In the genomic region with DNA sequence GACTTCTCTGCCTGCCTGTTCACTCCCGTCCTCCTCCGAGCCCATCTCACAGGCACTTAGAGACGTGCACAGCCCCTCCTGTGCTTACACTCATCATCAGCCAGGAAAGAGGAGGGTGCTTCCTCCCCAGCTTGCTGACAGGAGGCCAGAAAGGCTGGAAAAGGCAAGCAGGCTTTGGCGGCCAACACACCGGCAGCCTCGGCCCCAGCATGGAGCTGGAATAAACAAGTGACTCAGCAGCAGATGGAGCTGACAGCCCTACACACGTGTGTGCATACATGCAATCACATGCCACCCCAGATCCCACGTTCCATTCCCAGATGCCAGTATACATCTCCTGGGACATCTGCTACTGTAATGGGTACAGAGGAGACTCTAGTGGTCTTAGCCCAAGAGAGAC, we compare ENCODE assay signal across 10 mouse cellular contexts. TPM values are rescaled to one million over a fixed set of nuclear protein-coding genes. Genes with fewer than 3 reads are reported as not detected.
DNase-seq lines count a peak whose midpoint lies in the region; ATAC-seq lines count a peak whose summit lies in the region.
"Had no signal": no experiment of that assay in that cellular context is flagged by ENCODE, and none has a peak within 500 bp of the region (broad histone marks: within the 10 kb centered on the region; RNA-seq: fewer than 3 reads in every experiment).

No protein-coding gene starts in this region.

- no peak overlapping the region for H3K27ac ChIP-seq in forebrain, embryonic 14.5 days (ENCODE audit: low read depth, low read length)
- H3K27ac ChIP-seq in forebrain, embryonic 12.5 days: no peak overlapping the region
- H3K27ac ChIP-seq: embryonic facial prominence, embryonic 13.5 days; limb, embryonic 13.5 days had no signal

- peaks cover 83% of the 10 kb centered on the region for H3K36me3 ChIP-seq in forebrain, embryonic 14.5 days (ENCODE audit: control insufficient read depth, insufficient read depth, low read length)
- H3K36me3 ChIP-seq in forebrain, embryonic 12.5 days (replicated peaks): peaks cover 82% of the 10 kb centered on the region

- H3K4me1 ChIP-seq in forebrain, embryonic 14.5 days (ENCODE audit: control insufficient read depth, insufficient read depth, low read length): no peaks in the 10 kb centered on the region; the same call in 1 of the 2 replicates
- H3K4me1 ChIP-seq in forebrain, embryonic 12.5 days: peaks cover 18% of the 10 kb centered on the region

- no peaks in the 10 kb centered on the region for H3K27me3 ChIP-seq in forebrain, embryonic 14.5 days (replicated peaks; ENCODE audit: control insufficient read depth, insufficient read depth, low read length)
- H3K27me3 ChIP-seq in forebrain, embryonic 12.5 days: no peaks in the 10 kb centered on the region
- H3K27me3 ChIP-seq: embryonic facial prominence, embryonic 13.5 days; limb, embryonic 13.5 days had no signal

- peak; percentile 69 for DNase-seq in forebrain, embryonic 14.5 days (ENCODE audit: low spot score)
- DNase-seq in NIH3T3 (ENCODE audit: low read depth): peak; percentile 53
- DNase-seq in fibroblast of lung, adult 2 months (ENCODE audit: low read depth): peak; percentile 68
- peak; percentile 52 to 70 for DNase-seq in layer of hippocampus, postnatal 10 days (ENCODE audit: low spot score in 2 of 2)
- DNase-seq in embryo, embryonic 10.5 days (ENCODE audit: low spot score): no peak
- DNase-seq in thymus, postnatal 0 days (ENCODE audit: low spot score): no peak

- ATAC-seq in forebrain, embryonic 14.5 days: peak; percentile 72
- no peak for ATAC-seq in forebrain, embryonic 12.5 days (ENCODE audit: low FRiP score)
- ATAC-seq in inflammation-experienced regulatory T-cells, adult 6 months: no peak

- WGBS in forebrain, embryonic 14.5 days: 69% methylated on average over 8 of the region's 8 CpGs
- WGBS in forebrain, embryonic 12.5 days: 80% methylated on average over 8 of the region's 8 CpGs

- no peak overlapping the region for H3K9ac ChIP-seq in forebrain, embryonic 14.5 days (ENCODE audit: low read length)
- H3K9ac ChIP-seq in forebrain, embryonic 12.5 days: no peak overlapping the region
- H3K9ac ChIP-seq: embryonic facial prominence, embryonic 13.5 days; limb, embryonic 13.5 days had no signal

- no peaks in the 10 kb centered on the region for H3K9me3 ChIP-seq in forebrain, embryonic 14.5 days (replicated peaks; ENCODE audit: control insufficient read depth, low read length)
- no peaks in the 10 kb centered on the region for H3K9me3 ChIP-seq in forebrain, embryonic 12.5 days
- H3K9me3 ChIP-seq: embryonic facial prominence, embryonic 13.5 days; limb, embryonic 13.5 days had no signal

- no peak overlapping the region for H3K4me2 ChIP-seq in forebrain, embryonic 14.5 days (ENCODE audit: low read length)
- H3K4me2 ChIP-seq in forebrain, embryonic 12.5 days: no peak overlapping the region
- H3K4me2 ChIP-seq: embryonic facial prominence, embryonic 13.5 days; limb, embryonic 13.5 days had no signal

- no peak overlapping the region for H3K4me3 ChIP-seq in forebrain, embryonic 14.5 days (ENCODE audit: low read depth, low read length)
- H3K4me3 ChIP-seq in forebrain, embryonic 12.5 days (replicated peaks): no peak overlapping the region
- H3K4me3 ChIP-seq: embryonic facial prominence, embryonic 13.5 days; limb, embryonic 13.5 days had no signal

RNA-seq across cellular contexts. Expression of a gene that starts 20.1 kb away (rescaled TPM):
- polyA plus RNA-seq in forebrain, embryonic 14.5 days (2014; fragmentation: Nextera tagmentation; extraction: Ambion mirVana): 17.3 and 20.4 TPM in 2 replicates
- 17.7 and 20.3 TPM in 2 replicates for polyA plus RNA-seq in forebrain, embryonic 12.5 days (2016; fragmentation: Nextera tagmentation; extraction: Ambion mirVana)
- 100 to 1,000 TPM; 125 to 126 TPM for total RNA-seq in layer of hippocampus, postnatal 10 days (2021)
- polyA plus RNA-seq in inflammation-experienced regulatory T-cells, adult 6 months (2017; shearing (Covaris generic)): 10 to 100 TPM; 16.6 to 32.0 (median 27.7) TPM
- 32.0 and 32.2 TPM in 2 replicates for polyA plus RNA-seq in thymus, postnatal 0 days (2015; fragmentation: Nextera tagmentation; extraction: Ambion mirVana)

Comparison
In these comparisons a context has a peak if more than half of its experiments do, and no peak if none do; other contexts are left out.
1. DNase-seq: peak in forebrain, embryonic 14.5 days (single experiment), NIH3T3 (single experiment), fibroblast of lung, adult 2 months (single experiment) and layer of hippocampus, postnatal 10 days (2 of 2); none in embryo, embryonic 10.5 days (single experiment) and thymus, postnatal 0 days (single experiment).